Mouse (Mus musculus): Measurements from ENCODE around the gene Limch1. TPM values are rescaled to one million over a fixed set of nuclear protein-coding genes. Genes with fewer than 3 reads are reported as not detected.

Gene Limch1
- polyA plus RNA-seq, 1 experiment from 2014 or later, result 12.7 TPM

Small RNA genes within 50 kb of the gene (microRNA-seq; reads per million reads assigned to microRNA genes)
- gene Gm23841, result not detected

Other genes starting within 250 kb of the Limch1 start
- gene Apbb2, start 127.0 kb upstream of the Limch1 start, polyA plus RNA-seq (2014; fragmentation: Nextera tagmentation; extraction: Ambion mirVana), result 37.1 and 39.5 TPM in 2 replicates
- gene Uchl1, start 69.7 kb upstream of the Limch1 start, polyA plus RNA-seq (2014; fragmentation: Nextera tagmentation; extraction: Ambion mirVana), result 103 and 114 TPM in 2 replicates

Measured in stomach, embryonic 14.5 days (tissue).